Mouse (Mus musculus) natural killer cell, adult 2 months (primary cell): Measurements from ENCODE around the gene Olfr571.

Source experiments
- DNase-seq, 2 experiments: peaks; one replicate each; pipeline ENCODE4 v3.0.0; 2022; ENCODE audit warnings: low spot score in 2 of 2

Olfr571 gene

DNA sequence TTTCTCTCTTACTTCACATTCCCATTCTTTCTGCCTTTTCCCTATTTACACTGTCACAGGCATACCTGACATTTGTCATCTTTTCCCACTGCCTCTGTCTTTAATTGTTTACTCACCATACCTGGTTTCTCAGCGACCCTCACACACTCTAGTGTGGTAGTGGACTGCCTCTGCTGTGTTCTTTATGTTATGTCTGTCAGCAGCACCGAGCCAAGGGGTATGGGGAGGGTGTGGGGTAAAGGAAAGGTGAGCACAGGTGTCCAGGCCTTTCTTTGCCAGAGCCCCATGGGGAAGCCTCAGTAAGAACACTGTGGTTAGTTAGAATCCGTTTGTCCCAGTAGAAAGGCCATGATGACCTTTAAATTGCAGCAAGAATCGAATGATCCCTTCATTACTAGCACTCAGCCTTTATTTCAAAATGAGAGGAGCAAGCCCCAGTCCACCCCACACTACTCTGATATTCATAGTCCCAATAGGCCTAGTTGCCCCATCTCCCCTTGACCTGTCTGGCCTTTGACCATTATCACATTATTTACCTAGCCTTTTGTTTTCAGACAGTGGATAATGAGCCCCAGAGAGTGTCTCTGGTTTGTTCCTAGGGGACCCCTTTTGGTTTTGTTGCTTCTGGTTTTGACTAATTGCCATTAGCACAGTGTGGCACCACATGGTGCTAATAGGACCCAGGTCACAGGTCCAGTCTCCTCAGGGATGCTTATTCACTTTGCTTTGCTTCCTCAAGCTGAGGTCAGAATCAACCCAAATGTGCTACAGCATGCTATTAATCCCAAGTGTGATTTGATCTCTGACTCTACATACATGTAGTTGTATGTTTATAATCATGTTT, at the start of gene Olfr571:
Gene Olfr571, minus strand, starts transcription at position 505 of the 844 bp plus-strand sequence.
- no peak for DNase-seq

DNA sequence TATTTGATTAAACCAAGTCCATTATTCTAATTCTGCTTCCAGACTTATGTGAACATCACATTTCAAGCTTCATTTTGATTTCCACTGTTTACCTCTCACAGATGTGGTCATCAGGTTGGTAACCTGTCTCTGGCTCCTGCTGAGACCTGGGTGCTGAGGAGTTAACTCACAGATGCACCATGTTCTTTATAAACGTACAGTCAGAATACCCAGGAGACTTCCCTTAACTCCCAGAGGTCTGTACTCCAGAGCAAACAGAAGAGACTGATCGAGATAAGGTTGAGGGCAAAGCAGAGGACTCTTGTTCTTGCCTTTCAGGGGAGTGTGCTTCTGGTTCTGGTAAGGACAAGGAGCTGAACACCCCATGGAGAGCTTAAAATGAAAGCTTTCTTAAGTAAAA, 45.0 kb upstream of the Olfr571 start, which contains the start of gene Olfr576:
Gene Olfr576, plus strand, starts transcription at position 301 of the 400 bp plus-strand sequence.
- no peak for DNase-seq

DNA sequence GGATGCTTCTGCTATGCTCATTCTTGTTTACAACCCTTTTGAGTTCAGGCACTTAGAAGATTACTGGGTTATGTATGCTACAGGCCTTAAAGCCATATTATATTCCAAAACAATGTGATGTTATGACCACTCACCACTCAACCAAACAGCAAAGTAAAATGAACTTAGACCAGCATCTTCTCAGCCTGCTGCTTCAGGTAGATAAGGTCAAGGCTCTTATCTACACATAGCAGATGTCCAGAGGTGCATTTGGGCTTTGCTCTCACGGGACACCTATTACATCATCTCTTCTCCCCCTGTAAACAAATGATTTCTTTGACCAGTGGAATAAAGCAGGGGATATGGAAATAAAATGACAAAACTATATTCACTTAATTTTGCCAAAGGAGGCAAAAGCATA, 41.3 kb upstream of the Olfr571 start, which contains the start of gene Olfr575:
Gene Olfr575, minus strand, starts transcription at position 183 of the 400 bp plus-strand sequence.
- DNase-seq, result no peak

DNA sequence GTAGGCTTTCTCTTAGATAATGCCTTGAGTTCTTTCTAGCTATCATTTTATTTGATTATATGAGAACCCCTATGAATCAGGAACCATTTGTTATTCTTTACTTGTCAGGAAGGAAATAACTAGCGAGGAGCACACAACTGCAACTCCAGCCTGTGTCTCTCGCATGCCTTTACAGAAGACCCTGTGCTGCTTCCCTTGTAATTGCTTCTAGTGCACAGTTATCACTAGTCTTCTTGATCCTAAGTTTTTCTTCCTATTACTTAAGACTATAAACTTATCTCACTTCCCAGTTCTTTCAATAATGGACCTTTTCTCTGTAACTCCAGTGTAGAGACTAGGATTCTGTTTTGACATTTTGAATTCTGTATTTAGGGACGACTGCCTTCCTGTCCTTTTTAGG, 40.8 kb upstream of the Olfr571 start:
- DNase-seq, result no peak

DNA sequence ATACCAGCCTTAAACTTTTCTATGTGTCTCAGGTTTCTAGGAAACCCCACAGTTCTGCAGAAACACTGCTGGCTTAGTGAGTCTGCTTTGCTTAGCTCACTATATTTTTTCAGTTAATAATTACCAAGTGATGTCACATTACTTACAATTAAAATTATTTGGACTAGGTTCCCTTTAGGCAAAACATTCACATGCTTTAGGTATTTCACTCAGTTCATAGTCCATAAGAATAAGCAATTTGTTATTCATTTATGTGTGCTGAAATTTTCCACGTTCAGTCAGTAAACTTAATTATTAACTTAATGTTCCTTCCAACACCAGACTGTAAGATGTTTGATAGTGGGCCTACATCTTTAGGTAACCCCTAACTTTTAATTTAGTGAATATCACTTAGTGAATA, 33.4 kb upstream of the Olfr571 start:
- no peak for DNase-seq

DNA sequence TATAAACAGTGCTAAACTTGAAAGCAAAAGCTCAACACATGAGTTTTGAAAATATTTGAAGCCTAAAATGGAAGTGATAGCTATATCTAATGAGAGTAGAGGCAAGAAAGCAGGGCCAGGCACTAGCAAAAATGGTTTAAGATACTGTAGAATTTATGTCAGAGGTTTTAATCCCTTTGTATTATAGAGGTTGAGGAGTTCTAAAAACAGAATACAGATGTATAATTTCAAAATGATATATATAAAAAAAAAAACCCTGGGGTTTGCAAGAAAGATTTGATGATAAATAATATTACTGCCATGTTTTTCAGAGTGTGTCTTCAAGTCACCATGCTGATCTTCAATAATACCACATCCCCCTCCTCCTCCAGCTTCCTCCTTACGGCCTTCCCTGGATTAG, 30.8 kb upstream of the Olfr571 start, which contains the start of gene Olfr574:
Gene Olfr574, plus strand, starts transcription at position 301 of the 400 bp plus-strand sequence.
- no peak for DNase-seq

DNA sequence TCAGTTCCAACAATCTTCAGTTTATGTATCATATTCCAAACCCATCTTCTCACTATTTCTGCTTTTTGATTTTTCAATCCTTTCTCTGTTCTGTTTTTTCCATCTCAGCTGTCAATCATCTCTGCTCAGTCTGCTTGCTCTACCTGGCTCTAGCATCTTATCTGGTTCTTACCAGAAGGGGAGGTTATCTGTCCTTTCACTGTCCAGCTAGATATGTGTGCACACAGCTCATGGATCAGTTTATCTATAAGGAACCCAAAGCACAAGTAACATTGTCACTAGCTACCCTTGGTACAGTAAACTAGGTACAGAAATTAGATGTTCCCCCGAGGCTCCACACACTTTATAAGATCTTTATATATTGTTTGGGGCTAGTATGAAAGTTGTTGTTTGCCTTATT, 26.1 kb upstream of the Olfr571 start:
- DNase-seq, result no peak

DNA sequence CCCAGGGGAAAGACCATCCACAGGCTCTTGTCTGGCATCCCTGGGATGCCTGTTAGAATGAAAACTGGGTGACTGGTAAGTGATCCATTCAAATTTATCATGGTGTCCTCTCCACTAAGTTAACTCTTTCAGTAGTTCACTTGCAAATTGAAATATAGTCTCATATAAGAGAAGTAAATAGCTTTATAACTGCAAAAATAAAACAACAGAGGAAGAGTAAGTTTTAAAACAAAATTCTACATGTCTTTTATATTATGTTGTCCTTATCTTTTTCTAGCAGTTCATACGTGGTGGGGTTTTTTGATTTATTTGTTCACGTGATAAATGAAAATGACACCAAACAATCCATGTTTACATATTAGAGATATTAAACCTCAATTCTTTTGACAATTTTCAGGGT, 25.1 kb upstream of the Olfr571 start, which contains the start of gene Olfr573-ps1:
Gene Olfr573-ps1, minus strand, starts transcription at position 101 of the 400 bp plus-strand sequence.
- DNase-seq, result no peak

DNA sequence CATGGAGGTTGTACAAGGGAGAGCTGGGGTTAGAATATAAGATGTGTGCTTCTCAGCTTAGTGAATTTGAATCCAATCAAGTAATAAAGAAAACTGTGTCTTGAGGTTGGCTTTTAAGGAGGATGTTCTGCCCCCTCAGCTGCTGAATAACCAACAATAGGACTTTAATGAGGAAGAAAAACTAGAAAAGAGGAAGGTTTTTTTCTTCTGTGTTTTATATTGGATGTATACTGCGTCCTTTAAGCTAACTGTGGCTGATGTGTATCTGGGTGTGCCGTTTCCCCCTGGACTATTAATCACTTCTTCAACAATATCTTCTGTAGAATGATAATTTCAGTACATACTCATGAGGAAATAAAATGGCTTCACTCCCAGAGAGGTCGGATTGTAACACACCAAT, 9.8 kb upstream of the Olfr571 start:
- DNase-seq, result no peak

DNA sequence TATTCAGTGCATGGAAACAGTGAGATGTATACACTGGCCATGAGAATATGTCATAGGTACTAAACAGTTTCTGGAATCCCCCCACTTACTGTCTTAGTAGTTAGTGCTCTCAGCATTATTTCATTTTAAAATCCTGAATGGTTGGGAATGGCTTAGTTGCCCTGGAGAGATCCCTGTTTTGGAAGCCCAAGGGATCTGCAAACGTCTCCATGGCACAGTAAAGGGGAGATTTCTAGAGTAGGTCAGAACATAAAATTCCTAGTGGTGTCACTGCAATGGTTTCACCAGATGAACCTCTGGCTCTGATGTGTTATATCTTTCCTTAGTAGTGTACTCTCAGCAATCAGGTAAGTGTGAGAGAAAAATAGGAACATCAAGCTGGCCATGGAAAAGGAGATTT, 6.8 kb upstream of the Olfr571 start, which contains the start of gene Olfr572:
Gene Olfr572, plus strand, starts transcription at position 301 of the 400 bp plus-strand sequence.
- DNase-seq, result no peak

DNA sequence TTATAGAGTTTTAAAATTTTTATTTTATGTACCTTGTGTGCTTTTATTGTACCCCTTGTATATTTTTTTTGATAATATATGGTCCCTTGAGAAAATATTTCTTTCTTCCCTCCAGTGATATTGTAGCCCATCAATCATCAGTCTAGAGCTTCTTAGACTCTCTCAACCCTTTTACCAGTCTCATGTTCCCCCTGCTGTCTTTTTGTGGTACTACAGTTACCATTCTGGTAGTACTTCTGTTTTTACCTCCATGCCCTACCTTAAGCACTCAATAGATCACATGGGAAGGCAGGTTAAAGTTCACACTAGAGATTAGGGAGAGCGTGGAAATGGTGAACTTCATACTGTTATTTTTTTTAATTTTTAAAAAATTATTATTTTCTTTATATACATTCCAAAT, 2.3 kb upstream of the Olfr571 start:
- DNase-seq, result no peak

DNA sequence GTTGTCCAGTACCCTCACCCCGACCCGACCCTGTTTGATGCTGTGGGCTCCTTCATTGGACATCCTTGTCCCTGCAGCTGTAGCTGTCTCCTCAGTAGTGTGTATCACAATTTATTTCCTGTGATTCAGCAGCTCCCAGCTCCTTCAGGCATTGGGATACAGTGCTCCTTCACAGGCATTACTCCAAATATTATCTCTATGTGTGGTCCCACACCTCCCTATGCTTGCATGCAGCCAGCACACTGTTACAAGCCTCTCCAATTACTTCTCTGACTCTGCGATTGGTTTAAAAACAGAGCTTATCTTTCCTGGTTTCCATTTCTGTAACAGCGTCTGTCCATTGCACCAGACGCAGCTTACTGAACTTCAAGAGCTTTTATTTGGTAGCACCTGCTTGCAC, 931 bp downstream of the Olfr571 start:
- DNase-seq, result no peak

DNA sequence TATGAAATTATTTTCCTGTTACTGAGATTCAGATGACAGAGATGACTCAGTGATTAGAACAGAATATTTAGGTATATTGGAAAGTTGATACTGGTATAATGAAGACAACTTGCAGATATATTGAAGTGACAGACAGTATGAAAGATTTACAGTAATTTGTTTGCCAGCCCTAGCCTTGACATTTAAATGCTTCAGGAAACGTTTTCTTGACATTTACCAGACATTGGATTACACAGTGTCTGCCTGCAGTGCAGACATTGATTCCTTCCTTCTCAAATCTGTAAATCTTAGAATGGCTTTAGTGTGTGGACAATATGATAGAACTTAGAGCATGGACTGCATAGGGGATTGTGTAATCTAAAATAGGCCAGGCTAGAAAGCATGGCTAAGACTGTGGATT, 2.1 kb downstream of the Olfr571 start:
- DNase-seq, result no peak

DNA sequence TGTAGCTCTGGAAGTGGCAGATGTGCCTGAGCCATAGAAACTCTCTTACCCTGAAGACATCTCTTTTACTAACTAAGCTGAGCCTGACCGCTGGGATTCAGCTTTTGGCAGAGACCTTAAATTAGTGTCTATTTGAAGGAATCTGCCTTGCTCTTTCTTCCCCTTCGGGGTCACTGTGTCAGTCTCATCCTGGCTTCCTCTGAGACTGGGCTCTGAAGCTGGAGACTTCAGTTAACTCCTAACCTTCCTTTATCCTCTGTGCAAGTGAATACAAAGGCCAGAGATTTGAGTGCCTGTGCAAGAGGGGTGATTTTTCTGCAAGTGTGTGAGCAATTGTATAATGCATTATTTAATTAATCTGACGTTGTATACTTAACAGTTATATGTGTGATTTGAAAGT, 26.6 kb downstream of the Olfr571 start, which contains the start of gene Olfr569:
Gene Olfr569, minus strand, starts transcription at position 101 of the 400 bp plus-strand sequence.
- no peak for DNase-seq

DNA sequence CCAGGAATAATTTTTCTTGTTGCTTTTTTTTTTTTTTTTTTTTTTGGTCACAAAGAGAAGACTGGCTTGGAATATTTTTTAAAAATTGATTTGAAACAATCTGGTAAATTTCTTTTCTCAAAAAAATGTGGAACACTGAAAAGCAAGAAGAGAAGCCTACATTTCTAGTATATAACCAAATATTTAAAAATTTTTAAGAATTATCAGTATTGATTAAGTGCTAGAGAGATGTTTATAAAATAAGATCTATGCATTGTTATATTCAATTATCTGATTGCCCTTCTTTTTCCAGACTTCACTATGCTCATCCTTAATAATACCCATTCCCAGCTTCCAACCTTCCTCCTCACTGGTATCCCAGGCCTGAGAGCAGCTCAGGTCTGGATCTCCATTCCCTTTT, 40.5 kb downstream of the Olfr571 start, which contains the start of gene Olfr568:
Gene Olfr568, plus strand, starts transcription at position 301 of the 400 bp plus-strand sequence.
- no peak for DNase-seq

DNA sequence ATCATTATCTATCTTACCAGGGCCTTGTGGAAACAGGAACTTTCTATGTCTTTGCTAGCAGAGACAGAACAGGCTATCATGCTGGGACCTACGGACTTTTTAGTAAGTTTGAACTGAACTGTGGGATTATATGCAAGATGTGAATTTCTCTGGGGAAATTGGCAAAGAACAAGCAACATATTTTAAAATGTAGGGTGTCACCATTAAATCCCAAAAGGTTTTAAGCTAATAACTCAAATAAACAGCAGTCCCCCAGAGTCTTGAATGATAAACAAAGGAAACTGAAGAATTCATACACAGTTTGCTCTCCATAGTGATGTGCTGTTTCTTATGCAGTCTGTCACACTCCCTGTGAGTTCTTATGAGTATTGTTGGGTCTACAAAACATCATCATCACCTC, 58.7 kb downstream of the Olfr571 start, which contains the start of gene Olfr566:
Gene Olfr566, minus strand, starts transcription at position 101 of the 400 bp plus-strand sequence.
- DNase-seq, result no peak

DNA sequence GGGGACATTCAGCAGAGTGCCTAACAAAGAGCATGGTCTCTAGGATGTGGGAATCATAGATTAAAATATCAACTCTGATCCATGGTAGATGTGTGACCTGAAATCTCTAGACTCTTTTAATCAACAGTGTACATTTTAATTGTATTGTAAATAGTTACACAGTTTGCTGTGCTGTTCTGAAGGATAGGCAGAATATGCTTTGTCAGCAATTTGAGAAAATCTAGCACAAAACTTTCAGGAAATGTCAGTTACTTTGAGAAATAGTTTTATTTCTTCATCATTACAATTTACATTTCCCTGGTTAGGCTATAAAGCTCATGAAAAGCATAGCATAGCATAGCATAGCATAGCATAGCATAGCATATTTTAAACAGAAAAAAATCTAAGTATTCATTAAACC, 61.5 kb downstream of the Olfr571 start:
- DNase-seq, result no peak
